Mouse (Mus musculus) limb, embryonic 11.5 days (tissue): ENCODE measurements around the gene Cited2. TPM values are rescaled to one million over a fixed set of nuclear protein-coding genes. Genes with fewer than 3 reads are reported as not detected.

Experiments
- ATAC-seq: fragments of 200-750 bp; cut with Nextera tagmentation; 2 replicates; pipeline ENCODE4 v1.8.0; 2017; ENCODE audit warnings: low read depth; ENCODE audit not compliant: insufficient number of reproducible peaks, low FRiP score, low TSS enrichment
- DNase-seq: peaks from one replicate; pipeline ENCODE4 v3.0.0-alpha.2; 2015; ENCODE audit warnings: low spot score
- H3K27ac ChIP-seq: fragments of 300-500 bp; sonication (generic); replicated peaks from 2 replicates; pipeline ENCODE4 v1.5.1; 2014; ENCODE audit warnings: low read depth, mild to moderate bottlenecking, low read length
- H3K27me3 ChIP-seq: fragments of 300-500 bp; sonication (generic); 2 replicates; pipeline ENCODE4 v1.6.1; 2014; ENCODE audit warnings: mild to moderate bottlenecking, low read length, mixed read lengths; ENCODE audit not compliant: control insufficient read depth, insufficient read depth
- H3K36me3 ChIP-seq: fragments of 300-500 bp; sonication (generic); 2 replicates; pipeline ENCODE4 v1.6.1; 2014; ENCODE audit warnings: mild to moderate bottlenecking, low read length, moderate library complexity, mixed read lengths; ENCODE audit not compliant: control insufficient read depth, insufficient read depth
- H3K4me1 ChIP-seq: fragments of 300-500 bp; sonication (generic); 2 replicates; pipeline ENCODE4 v1.6.1; 2014; ENCODE audit warnings: low read length, mixed read lengths; ENCODE audit not compliant: control insufficient read depth, insufficient read depth
- H3K4me2 ChIP-seq: fragments of 300-500 bp; sonication (generic); 2 replicates; pipeline ENCODE4 v1.6.1; 2014; ENCODE audit warnings: low read depth, mild to moderate bottlenecking, moderate library complexity; ENCODE audit not compliant: severe bottlenecking
- H3K4me3 ChIP-seq: fragments of 300-500 bp; sonication (generic); 2 replicates; pipeline ENCODE4 v1.5.1; 2014; ENCODE audit warnings: low read depth, low read length
- H3K9ac ChIP-seq: fragments of 300-500 bp; sonication (generic); 2 replicates; pipeline ENCODE4 v1.6.1; 2014; ENCODE audit warnings: mild to moderate bottlenecking, low read length
- H3K9me3 ChIP-seq: fragments of 300-500 bp; sonication (generic); 2 replicates; pipeline ENCODE4 v1.6.1; 2016; ENCODE audit warnings: low read length; ENCODE audit not compliant: control insufficient read depth
- WGBS: fragments of 180-500 bp; shearing (Covaris S2); extraction: QIAGEN DNeasy Blood & Tissue Kit; methylation state at CpG from one replicate; pipeline ENCODE4 v1.1.7; 2014; 5-methylcytosine and 5-hydroxymethylcytosine counted together
- polyA plus RNA-seq: library from polyadenylated mRNA; unstranded; fragments of >200 nt; fragmentation: Nextera tagmentation; extraction: Ambion mirVana; gene quantifications from 2 replicates; pipeline ENCODE4 v1.2.1, GENCODE M21; 2014

Gene Cited2
- polyA plus RNA-seq, 1 experiment from 2014 or later = 73.1 TPM

- H3K4me1 ChIP-seq = no peaks in the 10 kb centered on the region
- DNase-seq (no peak), ATAC-seq (no peak)
- 83% methylated on average over 4 of the region's 4 CpGs for WGBS
- no peaks in the 10 kb centered on the region for H3K9me3 ChIP-seq
- no peaks in the 10 kb centered on the region for H3K36me3 ChIP-seq
- no peak overlapping the region for H3K4me3 ChIP-seq
- H3K27me3 ChIP-seq = no peaks in the 10 kb centered on the region
- H3K4me2 ChIP-seq = no peak overlapping the region
- H3K9ac ChIP-seq = no peak overlapping the region
- H3K27ac ChIP-seq = no peak overlapping the region
Observed at GRCm38 (mm10) chr10:17689806-17690205, 33.2 kb upstream of the Cited2 start.

DNA sequence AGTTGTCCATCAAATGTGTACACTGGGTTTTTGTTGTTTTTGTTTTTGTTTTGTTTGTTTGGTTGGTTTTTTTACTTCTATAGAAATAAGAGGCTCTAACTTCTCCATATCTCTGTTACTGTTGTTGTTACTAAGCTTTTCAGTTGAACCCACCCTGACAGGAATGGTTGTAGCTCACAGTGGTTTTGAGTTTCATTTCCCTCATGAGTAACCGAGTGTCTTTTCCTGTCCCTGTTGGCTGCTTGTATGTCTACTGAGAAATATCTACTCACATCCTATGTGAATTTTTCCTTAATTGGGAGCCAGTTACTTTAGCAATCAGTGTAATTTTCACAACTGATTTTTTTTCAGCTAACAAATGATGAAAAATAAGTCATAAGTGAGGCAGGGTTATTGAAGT is 31.3 kb upstream of the Cited2 start:
- ATAC-seq (no peak), DNase-seq (no peak)
- Histone ChIP-seq H3K9ac (no peak overlapping the region), H3K4me2 (no peak overlapping the region), H3K4me1 (no peaks in the 10 kb centered on the region), H3K36me3 (no peaks in the 10 kb centered on the region), H3K27me3 (no peaks in the 10 kb centered on the region), H3K9me3 (no peaks in the 10 kb centered on the region), H3K4me3 (no peak overlapping the region), H3K27ac (no peak overlapping the region)
- WGBS = 84% methylated on average over 1 of the region's 1 CpGs

GRCm38 (mm10) chr10:17695801-17696200 is 27.2 kb upstream of the Cited2 start:
- Histone ChIP-seq H3K4me1 (no peaks in the 10 kb centered on the region), H3K9me3 (no peaks in the 10 kb centered on the region), H3K4me3 (no peak overlapping the region), H3K4me2 (no peak overlapping the region), H3K27ac (no peak overlapping the region), H3K9ac (no peak overlapping the region), H3K36me3 (no peaks in the 10 kb centered on the region), H3K27me3 (no peaks in the 10 kb centered on the region)
- WGBS = 91% methylated on average over 3 of the region's 3 CpGs
- ATAC-seq (no peak), DNase-seq (no peak)

- H3K9me3 ChIP-seq = no peaks in the 10 kb centered on the region
- ATAC-seq (no peak), DNase-seq (no peak)
- H3K36me3 ChIP-seq = no peaks in the 10 kb centered on the region
- no peak overlapping the region for H3K4me2 ChIP-seq
- WGBS = 58% methylated on average over 7 of the region's 7 CpGs
- H3K27me3 ChIP-seq = no peaks in the 10 kb centered on the region
- H3K27ac ChIP-seq = no peak overlapping the region
- H3K9ac ChIP-seq = no peak overlapping the region
- no peak overlapping the region for H3K4me3 ChIP-seq
- H3K4me1 ChIP-seq = no peaks in the 10 kb centered on the region
Observed at GRCm38 (mm10) chr10:17697376-17698265, 25.4 kb upstream of the Cited2 start.

GRCm38 (mm10) chr10:17705466-17705973 is 17.5 kb upstream of the Cited2 start:
- ATAC-seq = no peak
- H3K9me3 ChIP-seq = no peaks in the 10 kb centered on the region
- 17% methylated on average over 4 of the region's 4 CpGs for WGBS

GRCm38 (mm10) chr10:17710753-17711152 is 12.3 kb upstream of the Cited2 start:
- no peak for ATAC-seq
- Histone ChIP-seq H3K9me3 (no peaks in the 10 kb centered on the region), H3K27ac (no peak overlapping the region), H3K36me3 (no peaks in the 10 kb centered on the region), H3K4me1 (no peaks in the 10 kb centered on the region), H3K4me3 (no peak overlapping the region), H3K27me3 (no peaks in the 10 kb centered on the region), H3K4me2 (no peak overlapping the region), H3K9ac (no peak overlapping the region)
- no peak for DNase-seq
- WGBS = 91% methylated on average over 3 of the region's 3 CpGs

More at GRCm38 (mm10) chr10:17705466-17705973, 17.5 kb upstream of the Cited2 start:
- Histone ChIP-seq H3K27ac (no peak overlapping the region), H3K4me1 (no peaks in the 10 kb centered on the region), H3K27me3 (no peaks in the 10 kb centered on the region), H3K36me3 (no peaks in the 10 kb centered on the region), H3K4me2 (no peak overlapping the region), H3K4me3 (no peak overlapping the region), H3K9ac (no peak overlapping the region)
- no peak for DNase-seq

- Histone ChIP-seq H3K4me2 (no peak overlapping the region), H3K9me3 (no peaks in the 10 kb centered on the region), H3K27me3 (no peaks in the 10 kb centered on the region), H3K4me3 (no peak overlapping the region), H3K27ac (no peak overlapping the region), H3K36me3 (no peaks in the 10 kb centered on the region), H3K9ac (no peak overlapping the region), H3K4me1 (no peaks in the 10 kb centered on the region)
- WGBS = 85% methylated on average over 4 of the region's 4 CpGs
- no peak for DNase-seq
- no peak for ATAC-seq
Observed at GRCm38 (mm10) chr10:17719009-17719570, 3.9 kb upstream of the Cited2 start.

- no peak overlapping the region for H3K9ac ChIP-seq
- DNase-seq (no peak), ATAC-seq (no peak)
- H3K4me1 ChIP-seq = no peaks in the 10 kb centered on the region
- H3K9me3 ChIP-seq = no peaks in the 10 kb centered on the region
- H3K27me3 ChIP-seq = no peaks in the 10 kb centered on the region
- H3K4me2 ChIP-seq = no peak overlapping the region
- WGBS = 95% methylated on average over 5 of the region's 5 CpGs
- peaks cover 2% of the 10 kb centered on the region; the same call in 1 of the 2 replicates for H3K36me3 ChIP-seq
- H3K27ac ChIP-seq = no peak overlapping the region
- no peak overlapping the region for H3K4me3 ChIP-seq
Observed at GRCm38 (mm10) chr10:17719646-17720045, 3.4 kb upstream of the Cited2 start.
